Mouse (Mus musculus): Measurements from ENCODE around the gene Tnnt2.
A peak's percentile ranks its signal among the peaks of the same experiment; 100 is the strongest.

The Tnnt2 gene

DNA sequence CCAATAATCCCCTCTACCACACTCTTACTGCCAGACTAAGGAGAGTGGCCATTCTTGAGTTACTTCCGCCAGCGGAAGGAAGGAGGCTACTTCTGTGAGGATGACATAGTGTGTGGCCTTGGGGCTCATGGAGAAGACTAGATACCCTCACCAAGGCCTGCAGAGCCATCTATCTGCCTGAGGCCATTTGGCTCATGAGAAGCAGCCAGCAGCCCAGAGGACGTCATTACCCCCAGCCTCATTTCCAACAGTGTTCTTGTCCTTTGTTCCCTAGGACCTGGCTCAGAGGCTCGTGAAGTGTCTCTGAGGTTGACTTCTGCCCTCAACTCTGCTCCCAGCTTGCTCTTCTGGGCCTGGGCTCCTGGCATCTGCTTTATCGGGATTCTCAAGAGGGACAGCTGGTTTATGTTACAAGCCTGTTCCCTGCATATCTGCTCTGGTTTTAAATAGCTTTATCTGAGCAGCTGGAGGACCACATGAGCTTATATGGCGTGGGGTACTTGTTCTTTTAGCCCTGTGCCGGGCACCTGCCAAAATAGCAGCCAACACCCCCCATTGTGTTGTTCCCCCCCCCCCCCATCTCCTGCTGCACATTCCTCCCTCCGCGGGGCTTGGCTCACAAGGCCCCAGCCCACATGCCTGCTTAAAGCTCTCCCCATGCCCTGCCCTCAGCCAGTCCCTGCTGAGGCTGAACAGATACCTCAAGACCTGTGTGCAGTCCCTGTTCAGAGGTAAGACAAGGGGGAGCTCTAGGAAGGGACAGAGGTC, at the start of gene Tnnt2:
Gene Tnnt2 (plus strand): TSS at position 639 of the 768 bp plus-strand sequence.
- DNase-seq (ENCODE audit: low spot score) = no peak

DNA sequence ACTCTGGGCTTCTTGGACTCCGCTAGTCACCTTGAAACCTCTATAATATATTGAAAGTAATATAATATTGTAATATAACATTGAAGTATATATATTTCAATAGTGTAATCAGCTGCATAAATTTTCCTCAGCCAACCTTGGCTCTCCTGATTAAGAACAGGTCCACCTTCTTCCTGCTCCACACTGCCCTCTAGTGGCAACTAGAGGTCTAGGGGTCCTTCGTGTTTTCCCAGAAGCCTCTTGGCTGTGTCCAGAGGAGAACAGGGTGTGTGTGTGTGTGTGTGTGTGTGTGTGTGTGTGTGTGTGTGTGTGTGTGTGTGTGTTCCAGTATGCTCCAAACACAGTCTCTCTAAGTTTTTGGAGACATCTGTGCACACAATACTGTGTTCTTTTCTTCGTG, 48.4 kb upstream of the Tnnt2 start:
- peak; percentile 84 for DNase-seq (ENCODE audit: low spot score)

DNA sequence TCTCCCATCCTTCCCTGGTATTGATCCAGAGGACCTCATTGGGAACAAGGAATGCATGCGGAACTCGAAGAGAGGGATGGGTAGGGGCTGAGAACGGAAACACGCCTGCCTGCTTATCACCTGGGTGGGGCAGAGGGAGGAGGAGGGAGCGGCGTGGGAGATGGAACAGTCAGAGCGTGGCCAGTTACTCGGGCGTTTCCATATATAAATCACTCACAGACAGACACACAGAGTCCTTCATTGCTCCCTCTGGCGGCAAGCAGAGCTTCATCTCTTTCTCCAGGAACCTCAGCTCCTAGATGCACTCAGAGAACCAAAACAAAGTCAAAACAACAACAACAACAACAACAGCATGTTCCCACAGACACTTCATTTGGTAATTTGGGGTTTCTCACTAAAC, 47.4 kb upstream of the Tnnt2 start:
- peak; percentile 48 for DNase-seq (ENCODE audit: low spot score)

DNA sequence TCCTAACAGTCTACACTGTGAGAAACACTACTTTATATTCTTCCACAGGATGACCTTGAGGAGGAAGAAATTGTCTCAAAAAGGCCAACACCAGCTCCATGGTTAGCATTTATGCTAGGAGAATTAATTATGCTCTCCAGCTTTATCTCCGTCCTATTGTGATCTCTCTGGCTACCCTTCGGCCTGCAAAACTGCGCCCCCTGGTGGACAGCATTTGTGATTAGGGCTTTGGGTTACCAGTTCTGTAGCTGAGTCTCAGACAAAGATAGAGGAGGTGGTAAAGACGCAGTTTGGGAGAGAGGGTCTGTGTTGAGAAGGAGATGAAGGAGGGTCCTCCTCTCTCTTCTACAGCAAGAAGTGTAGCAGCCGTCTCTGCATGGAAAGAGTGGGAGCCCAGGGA, 46.3 kb upstream of the Tnnt2 start:
- peak; percentile 72 for DNase-seq (ENCODE audit: low spot score)

DNA sequence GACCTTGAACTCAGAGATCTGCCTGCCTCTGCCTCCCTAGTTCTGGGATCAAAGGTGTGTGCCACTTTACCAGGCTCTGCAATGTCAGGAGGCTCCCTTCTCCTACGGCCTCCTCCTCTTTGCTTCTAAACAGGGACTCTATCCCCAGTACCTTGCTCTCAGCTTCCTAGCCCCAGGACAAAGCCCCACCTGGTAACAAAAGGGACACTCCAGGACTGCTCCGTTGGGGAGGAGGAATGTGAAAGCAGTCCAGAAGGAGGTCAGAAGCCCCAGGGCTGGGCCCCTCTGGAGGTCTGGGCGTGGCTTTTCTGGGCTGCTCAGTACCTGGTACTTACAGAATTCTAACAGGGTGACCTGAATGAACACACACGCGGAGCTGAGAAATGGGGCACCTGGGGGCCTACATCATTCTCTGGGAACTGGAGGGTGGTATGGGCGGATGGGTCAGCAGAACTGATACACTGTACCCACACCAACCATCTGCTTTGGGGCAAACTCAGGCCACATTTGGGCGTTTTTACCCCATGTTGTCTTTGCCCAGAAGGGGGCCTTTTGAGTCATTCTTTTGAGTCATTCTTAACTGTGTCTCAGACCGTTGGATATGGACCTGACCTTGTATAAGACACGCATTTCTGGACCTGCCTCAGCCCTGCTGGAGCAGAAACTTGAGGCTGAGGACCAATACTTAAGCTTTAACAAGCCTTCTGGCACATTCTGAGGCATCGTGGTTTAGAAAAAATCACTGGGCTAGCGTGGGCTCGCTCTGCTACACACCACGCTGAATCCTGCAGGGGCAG, 43.8 kb upstream of the Tnnt2 start:
- no peak for DNase-seq (ENCODE audit: low spot score)

DNA sequence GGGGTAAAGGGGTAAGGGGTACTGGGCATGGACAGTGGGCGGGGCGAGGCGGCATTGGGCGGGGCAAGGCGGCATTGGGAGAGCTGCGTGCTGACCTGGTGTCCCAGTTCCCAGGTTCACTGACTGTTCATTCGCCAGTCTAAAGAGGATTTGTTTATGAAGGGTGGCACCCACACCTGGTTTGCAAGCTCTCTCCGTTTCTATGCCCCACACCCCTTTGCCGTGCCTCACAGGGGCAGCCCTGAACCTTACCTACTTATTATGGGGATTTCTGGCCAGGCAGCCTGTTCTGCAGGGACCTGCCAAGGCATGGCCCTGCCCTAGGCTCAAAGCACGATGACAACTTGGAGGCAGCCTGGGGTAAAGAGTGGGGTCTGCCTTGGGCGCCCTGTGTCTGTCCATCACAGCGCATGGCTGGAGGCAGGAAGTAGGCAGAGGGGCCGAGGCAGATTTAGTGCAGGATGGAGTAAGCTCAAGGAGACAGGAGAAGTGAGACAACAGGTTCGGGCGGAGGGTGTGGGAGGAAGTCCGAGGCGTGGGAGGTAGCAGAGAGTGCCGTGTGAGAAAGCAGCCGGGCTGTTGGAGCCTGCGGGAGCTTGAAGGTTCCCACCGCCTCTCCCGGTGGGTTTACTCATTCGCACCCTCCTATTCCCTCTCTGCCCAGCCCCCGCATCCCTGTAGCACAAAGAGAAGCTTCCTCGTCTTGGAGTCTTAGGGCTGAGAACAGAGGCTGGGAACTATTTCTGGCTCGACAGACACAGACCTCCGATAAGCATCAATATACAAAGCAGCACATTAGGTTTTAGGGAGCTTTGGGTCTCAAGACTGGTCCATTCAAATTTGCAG, 42.6 kb upstream of the Tnnt2 start:
- DNase-seq (ENCODE audit: low spot score) = peak; percentile 51

DNA sequence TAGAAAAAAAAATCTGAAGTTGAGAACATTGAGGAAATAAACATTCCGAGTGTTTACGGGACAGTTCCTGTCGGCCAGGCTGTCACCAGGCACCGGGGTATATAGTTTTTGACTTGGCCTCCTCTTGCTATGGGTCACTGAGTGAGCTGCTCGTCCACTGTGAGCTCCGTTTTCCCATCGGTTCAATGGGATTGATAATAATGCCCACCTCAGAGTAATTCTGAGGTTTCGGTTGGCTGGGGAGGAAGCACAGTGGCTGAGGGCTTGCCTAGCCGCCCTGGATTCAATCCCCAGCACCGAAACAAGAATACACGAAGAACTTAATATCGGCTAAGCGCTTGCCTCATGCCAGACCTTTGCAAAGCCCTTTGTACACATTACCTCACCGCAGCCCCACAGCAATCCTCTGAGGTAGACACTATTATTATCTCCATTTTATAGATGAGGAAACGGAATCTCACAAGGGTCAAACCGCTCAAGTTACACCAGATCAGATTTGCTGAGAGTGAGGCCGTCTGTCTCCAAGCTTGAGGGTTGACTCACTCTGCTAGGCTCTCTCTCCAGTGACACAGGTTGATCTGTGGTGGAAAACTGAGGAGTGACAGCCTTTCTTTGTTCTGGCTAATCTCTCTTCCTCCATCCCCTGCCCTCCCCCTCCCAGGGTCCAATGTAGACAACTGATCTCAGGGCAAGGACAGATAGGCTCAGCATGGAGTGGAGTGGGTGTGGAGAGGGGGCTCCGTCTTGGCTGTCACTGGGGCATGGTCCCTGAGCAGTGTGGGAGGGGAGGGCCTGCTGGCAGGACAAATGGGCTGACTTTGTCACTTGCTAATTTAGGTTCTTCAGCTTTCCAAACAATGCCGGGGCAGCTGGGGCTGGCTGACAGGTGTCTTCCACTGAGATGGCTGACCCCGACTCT, 41.7 kb upstream of the Tnnt2 start:
- DNase-seq (ENCODE audit: low spot score) = no peak

DNA sequence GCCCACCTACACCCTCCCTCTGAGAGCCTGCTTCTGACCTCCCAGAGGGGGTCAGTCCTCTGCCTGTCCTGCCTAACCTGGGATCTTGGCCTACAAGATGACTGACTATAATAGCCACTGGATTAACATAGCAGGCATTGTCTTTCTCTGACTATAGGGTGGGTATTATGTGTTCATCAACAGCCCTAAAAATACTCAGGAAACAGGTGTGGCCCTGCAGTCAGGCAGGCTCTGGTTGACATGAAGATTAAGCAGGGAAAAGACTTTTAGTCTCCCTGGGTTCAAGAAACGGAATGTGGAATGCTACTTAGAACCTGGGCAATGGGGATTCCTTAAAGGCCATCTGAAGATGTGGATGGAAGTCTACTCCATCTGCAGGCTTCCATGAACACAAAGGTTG, 37.7 kb upstream of the Tnnt2 start:
- no peak for DNase-seq (ENCODE audit: low spot score)

DNA sequence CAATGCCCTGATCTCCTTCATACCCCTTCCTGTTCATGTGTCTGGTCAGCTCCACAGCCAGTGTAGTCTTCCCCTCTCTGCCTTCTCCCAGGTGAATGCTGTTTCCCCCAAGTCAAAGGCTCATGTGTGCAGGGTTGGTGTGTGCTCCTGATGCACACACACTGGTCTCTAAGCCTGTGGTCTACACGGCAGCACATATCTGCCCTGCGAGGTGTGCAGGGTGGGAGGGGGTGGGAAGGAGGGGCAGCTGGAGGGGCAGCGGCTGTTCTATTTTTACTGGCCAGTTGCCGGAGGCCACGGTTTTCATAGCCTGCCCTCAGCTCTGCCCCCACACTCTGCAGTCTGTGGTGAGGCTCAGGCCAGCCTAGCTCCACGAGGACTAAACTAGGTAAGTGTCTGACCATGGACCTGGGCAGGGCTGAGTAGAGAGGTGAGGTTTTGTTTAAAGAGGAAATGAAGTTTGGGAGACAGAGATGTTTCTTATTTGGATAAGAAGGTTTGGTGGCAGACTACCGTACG, 37.0 kb upstream of the Tnnt2 start:
- no peak for DNase-seq (ENCODE audit: low spot score)

DNA sequence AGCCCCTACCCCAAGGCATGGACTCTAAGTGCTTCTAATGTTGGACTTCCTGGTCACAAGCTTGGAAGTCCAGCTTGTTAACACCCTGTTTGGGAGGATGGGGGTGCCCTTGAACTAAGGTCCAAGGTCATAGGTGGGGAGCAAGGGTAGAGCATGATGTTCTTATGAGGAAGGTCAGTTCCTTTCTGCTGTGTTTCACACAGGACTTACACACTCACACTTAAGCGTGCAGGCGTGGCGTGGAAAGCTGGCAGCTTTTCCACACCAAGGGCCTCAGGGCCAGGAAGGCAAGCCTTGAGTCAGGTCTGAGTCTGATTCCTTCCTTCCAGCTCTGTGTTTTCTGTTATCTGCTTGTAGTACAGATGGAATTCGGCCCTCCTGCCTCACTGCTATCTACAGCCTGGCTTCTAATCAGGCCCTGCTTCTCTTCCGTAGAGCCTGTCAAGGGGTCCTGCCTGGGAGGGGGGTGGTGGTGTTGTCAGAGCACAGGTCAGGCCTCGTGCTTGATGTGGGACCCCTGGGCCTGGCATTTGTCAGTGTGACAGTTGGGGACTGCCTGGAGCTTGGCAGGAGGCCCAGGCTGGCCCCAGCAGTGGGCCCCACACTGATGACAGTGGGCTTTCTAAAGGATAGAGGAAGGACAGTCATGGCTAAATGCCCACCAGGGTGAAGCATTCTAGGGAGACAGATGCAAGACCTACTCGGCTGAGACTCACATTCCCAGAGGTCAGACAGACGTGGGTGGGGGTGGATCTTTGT, 35.8 kb upstream of the Tnnt2 start:
- DNase-seq (ENCODE audit: low spot score) = no peak

DNA sequence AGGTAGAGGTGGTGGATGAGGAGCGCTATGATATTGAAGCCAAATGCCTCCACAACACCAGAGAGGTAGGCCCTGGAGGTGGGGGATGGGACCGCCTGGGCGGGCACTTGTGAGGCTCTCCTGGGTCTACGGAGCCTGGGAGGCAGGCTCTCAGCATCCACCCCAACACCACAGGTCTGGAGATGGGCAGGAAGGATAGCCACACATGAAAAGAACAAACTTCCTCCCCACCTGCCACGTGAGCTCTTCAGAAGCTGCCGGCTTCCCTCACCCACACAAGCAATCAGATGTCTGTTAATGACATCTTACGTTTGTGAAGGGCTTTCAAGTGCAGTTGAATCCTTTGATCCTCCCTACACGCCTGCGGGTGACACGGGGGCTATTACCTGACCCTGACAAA, 28.6 kb upstream of the Tnnt2 start:
- no peak for DNase-seq (ENCODE audit: low spot score)

DNA sequence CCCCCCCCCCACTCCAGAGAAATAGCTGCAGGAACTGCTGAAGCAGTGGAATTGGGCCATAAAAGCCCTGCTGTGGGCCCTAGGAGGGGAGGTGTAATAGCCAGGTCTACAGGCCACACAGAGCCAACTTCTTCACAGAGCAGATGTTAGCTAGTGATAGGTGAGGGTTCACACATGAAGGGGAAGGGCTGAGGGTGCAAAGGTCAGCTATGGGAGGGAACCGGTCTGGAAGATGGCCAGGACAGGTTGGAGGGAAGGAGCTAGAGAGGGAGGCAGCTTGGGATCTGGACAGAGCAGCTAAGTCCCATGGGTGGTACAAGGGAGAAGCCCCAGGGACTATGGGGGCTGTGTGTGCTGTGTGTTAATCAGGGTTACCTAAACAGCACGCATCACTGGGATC, 26.0 kb upstream of the Tnnt2 start:
- DNase-seq (ENCODE audit: low spot score) = no peak

DNA sequence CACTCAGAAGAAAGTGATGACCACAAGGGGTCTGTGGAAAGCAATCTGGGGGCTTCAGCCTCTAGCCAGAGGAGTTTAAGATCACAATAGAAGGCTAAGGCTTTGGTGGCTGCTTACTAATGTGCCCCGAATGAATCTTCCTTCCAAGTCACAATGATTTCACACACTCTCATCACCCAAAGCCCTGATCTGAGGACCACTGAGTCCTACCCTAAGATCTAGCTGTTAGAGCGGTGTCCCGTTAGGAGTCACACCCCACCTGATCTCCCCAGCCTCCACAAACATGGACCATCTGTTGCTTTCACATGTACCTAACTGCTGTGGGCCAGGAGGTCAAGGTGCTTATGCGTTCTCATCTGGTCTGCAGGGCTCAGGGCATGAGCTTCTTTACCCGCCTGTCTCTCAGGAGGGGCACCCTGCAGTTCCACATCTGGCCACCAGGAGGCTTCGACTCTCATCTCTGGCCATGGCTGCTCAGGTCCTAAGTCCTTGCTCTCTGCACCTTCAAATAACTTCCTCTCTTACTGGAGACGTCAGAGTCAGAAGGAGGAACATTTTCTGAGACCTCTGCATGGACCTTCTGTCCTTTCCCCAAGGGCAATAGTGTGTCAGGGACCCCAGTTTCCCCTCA, 25.0 kb upstream of the Tnnt2 start:
- DNase-seq (ENCODE audit: low spot score) = peak; percentile 84

DNA sequence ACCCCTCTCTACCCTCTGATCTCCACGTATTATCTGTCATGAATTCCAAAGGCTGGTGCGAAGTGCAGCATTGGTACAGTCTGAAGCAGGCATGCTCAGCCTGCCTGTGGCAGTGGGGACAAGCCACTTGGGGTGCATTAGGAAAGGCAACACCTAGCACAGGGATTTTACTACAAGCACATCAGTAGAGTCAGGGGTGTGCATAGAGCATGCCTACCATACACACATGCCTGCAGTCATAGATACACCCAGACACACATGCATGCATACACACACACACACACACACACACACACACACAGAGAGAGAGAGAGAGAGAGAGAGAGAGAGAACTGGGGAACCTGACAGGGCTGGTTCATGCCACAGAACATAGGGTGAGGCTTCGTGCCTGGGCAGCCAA, 23.9 kb upstream of the Tnnt2 start:
- no peak for DNase-seq (ENCODE audit: low spot score)

DNA sequence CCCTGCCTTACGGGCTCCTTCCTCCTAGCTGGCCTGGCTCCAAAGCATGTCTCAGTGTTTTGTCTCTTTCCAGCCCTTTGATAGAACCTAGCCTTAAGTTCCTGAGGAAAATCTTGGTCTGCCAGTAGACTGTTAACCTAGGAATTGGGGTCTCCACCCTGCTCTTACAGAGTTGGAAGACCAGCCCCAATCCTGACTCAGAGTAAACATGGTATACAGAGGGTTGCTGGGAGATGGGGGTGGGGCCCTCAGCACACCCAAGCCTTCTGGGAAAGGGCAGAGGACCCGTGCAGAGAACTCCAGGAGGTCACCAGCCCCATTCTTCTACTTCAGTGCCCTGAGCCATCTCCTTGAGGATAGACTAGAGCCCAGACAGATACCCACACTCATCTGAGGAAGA, 23.5 kb upstream of the Tnnt2 start:
- DNase-seq (ENCODE audit: low spot score) = no peak

DNA sequence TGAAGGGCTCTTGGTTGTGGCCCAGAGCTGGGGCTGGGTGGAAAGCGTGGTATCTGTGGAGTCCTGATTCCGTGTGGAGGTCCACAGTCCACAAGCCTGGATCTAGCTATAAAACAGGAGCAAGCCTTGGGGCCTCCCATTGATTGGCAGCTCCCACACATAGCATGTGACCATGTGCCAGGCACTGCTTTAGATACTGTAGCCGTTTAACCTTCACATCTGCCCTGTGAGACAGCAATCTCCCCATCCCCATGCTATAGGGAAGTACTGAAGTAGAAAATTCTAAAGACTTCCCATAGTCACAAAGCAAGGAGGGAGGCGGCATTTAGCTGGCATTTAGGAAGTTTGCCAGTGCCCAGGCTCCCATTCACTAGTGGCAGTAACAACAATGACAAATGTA, 23.1 kb upstream of the Tnnt2 start:
- no peak for DNase-seq (ENCODE audit: low spot score)

DNA sequence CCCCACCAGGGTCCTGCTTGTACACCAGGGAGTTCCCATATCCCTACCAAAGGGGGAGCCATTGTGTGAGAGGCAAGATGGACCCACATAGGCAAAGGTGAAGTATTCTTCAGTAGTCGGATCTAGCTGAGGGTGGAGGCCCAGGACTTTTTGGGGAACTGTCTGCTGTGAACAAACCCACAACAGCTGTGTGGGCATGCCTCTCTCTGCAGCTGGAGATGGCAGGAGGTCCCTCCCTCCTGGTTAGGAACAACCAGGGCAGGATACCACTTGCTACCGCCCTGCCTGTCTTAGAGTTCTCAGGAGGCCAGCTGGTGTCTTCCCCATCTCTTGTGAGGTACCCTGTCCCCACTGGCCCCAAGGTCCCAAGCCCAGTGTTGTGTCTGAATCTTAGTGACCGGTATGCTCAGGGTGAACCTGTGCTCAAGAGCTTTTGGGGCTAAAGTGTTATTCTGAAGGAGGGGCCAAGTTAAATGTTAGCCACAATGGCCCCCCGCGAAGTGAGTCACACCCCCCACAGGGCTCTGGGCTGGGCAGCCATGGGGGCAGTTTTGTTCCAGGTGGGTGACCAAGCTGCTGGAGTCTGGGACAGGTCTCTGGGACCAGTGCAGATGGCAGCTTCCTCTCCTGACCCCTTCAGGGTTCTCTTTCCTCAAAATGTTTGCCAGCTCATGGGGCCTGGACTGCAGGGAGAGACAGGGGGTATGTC, 22.3 kb upstream of the Tnnt2 start:
- no peak for DNase-seq (ENCODE audit: low spot score)

DNA sequence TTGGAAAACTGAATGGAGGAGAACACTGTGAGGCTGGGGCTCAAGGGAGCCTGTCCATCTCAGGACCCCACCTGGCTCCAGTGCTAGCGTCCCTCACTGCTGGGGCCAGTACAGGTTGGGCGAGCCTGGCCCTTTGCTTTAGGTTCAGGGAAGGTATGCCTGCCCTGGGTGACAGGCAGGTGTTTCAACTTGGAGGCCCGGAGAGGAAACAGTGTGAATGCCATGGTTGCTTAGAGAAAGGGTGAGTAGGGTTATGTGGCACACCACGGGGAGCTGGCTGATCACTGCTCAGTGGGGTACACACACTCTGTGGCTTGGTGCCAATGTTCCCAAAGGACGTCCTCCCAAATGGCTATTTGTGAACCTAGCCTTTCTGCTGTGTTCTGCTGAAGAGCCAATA, 21.6 kb upstream of the Tnnt2 start:
- no peak for DNase-seq (ENCODE audit: low spot score)

DNA sequence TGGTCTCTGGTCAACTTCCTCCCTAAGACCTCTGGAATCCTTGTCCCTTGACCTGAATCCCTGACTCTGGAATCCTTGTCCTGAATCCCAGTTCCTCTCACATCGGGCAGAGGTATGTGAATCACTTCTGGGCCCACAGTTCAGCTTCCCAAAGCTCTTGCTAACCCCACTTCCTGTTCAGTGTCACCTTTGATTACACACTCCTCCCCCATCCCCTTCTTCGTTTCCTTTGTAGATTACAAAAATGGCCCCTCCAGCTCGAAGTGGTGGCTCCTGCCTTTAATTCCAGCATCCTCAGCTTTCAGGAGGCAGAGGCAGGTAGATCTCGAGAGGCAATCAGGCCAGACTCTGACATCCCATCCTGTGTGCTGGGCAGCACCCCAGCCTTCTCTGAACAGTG, 18.6 kb upstream of the Tnnt2 start:
- DNase-seq (ENCODE audit: low spot score) = no peak

Measured in lung, postnatal 25 days (tissue).